Mouse (Mus musculus): ENCODE results near the gene Leo1.
"Not testable (repeated sequence)": the region's sequence is repeated elsewhere in the genome, so short reads cannot be mapped to it uniquely, and the experiment has no call there.

The Leo1 gene

DNA sequence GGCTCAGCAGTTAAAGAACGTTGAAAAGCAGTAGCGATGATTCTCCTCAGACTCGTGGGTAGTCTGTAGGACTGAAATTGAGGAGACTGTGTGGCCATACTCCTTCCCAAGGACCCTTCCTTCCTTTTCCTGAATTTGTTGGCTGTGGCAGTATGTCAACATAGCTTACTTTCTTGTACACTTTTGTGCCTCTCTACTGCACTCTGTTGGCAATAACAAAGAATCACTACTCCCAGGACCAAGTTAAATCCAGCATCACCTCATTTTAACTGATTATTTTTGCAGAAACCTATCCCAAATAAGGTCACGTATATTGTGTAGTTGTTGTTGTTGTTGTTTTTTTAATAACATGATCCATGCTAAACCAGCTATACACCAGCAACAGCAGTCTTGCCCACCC is 25.3 kb downstream of the Leo1 start:
- no peak for DNase-seq (ENCODE audit: extremely low read depth, low read depth, low spot score)

- no peak for DNase-seq (ENCODE audit: extremely low read depth, low read depth, low spot score)
Observed at GRCm38 (mm10) chr9:75467581-75467980, 26.3 kb downstream of the Leo1 start.

- DNase-seq (ENCODE audit: extremely low read depth, low read depth, low spot score): no peak
Observed at GRCm38 (mm10) chr9:75468297-75468696, 27.0 kb downstream of the Leo1 start.

DNA sequence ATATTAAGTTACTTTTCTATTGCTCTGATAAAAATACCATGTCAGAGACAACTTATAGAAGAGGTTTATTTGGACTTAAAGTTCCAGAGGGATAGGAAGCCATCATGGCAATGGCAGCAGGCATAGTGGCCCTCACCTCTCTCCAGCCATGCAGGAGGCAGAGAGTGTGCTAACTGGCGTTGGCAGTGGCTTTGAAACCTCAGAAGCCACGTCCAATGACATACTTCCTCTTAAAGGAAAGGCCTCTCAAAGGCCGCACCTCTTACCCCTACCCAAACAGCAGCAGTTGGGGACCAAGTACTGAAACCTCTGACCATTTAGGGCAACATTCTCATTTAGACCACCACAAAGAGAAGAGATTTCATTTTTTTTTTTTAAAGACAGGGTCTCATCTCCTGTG is 35.9 kb downstream of the Leo1 start:
- no peak for DNase-seq (ENCODE audit: extremely low read depth, low read depth, low spot score)

- DNase-seq (ENCODE audit: extremely low read depth, low read depth, low spot score): no peak
Observed at GRCm38 (mm10) chr9:75479106-75479725, 37.9 kb downstream of the Leo1 start.

GRCm38 (mm10) chr9:75480536-75481075 is 39.3 kb downstream of the Leo1 start:
- no peak for DNase-seq (ENCODE audit: extremely low read depth, low read depth, low spot score)

DNA sequence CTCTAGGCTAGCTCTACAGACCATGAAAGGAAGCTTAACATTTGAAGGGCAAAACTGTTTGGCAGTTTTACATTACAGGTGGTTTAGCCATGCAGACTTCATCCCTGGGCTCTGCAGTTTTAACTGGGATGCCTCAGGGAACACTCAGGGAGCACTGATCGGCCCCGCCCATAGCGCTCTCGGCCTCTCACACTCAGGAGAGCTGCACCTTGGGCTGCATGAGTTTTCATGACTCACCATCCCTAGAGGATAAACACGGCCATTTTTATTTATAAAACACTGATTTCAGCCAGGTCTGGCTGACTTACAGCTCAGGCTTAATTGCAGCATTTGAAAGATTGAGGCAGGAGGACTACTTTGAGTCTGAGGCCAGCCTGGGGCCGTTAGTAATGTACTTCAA is 43.9 kb downstream of the Leo1 start:
- DNase-seq (ENCODE audit: extremely low read depth, low read depth, low spot score): no peak

- DNase-seq (ENCODE audit: extremely low read depth, low read depth, low spot score): not testable (repeated sequence)
Observed at GRCm38 (mm10) chr9:75488255-75488654, 46.9 kb downstream of the Leo1 start.

DNA sequence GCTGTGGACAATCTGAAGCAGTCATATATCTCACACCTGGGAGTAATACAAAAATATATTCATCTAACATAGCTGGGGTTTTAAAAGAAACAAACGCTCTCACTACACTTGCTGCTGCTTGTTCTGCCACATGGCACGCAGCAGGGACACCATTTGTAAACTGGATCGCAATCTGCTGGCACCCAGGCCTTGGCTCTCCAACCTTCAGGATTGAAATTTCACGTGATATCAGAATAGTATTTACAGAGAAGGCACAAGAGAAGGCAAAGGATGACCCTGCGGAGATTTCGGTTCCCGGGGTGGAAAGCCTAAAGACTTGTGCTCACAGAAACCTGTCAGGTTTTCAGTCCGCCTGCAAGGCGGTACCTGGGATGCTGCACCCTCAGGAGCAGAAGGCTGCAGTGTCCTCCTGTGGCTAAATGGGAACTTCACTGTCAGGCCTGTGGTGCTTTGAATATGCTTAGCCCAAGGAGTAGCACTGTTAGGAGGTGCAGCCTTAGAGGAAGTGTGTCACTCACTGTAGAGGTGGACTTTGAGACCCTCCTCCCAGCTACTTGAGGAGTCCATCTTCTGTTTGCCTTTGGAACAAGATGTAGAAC is 53.2 kb downstream of the Leo1 start:
- DNase-seq (ENCODE audit: extremely low read depth, low read depth, low spot score): no peak

- no peak for DNase-seq (ENCODE audit: extremely low read depth, low read depth, low spot score)
Observed at GRCm38 (mm10) chr9:75495945-75496344, 54.6 kb downstream of the Leo1 start.

DNA sequence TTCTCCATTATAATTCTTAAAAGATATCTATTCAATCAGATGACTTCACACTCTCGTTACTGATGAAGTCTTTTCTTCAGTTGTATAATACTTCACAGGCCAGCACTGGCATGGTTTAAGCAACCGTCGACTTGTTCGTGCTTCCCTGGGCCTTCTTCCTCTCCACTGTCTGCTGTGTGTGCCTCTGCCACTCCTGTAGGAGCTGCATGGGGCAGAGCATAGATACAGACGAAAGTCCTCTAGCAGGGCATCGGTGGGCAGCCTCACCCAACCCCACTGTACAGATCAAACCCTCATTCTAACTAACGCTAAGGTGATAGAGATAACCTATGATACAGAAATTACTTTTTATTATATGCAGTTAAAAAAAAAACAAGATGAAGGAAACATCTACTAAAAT is 57.2 kb downstream of the Leo1 start:
- DNase-seq (ENCODE audit: extremely low read depth, low read depth, low spot score): no peak

DNA sequence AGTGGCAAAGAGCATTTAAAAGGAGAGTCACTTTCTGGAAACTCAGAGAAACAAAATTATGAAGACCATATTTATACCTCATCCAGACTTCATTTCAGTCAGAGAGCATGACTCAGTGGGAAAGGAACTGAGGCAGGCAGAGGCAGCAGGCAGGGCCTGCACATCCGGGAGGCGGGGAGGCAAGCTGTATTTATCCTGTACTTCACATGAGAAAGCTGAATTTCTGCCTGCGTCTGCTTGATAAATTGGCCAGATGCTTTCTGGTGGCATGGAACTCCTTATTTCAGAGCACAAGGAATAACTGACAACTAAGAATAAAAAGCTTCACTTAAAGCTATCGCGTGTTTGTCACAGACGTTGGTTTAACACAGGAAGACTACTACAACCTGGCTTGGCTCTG is 63.0 kb downstream of the Leo1 start:
- DNase-seq (ENCODE audit: extremely low read depth, low read depth, low spot score): no peak

GRCm38 (mm10) chr9:75511236-75511939 is 70.1 kb downstream of the Leo1 start:
- DNase-seq (ENCODE audit: extremely low read depth, low read depth, low spot score): no peak

GRCm38 (mm10) chr9:75515464-75516113 is 74.3 kb downstream of the Leo1 start:
- no peak for DNase-seq (ENCODE audit: extremely low read depth, low read depth, low spot score)

Measured in fat pad, adult 2 months (tissue).